9 mouse cellular contexts compared by ENCODE assay signal in the genomic region with DNA sequence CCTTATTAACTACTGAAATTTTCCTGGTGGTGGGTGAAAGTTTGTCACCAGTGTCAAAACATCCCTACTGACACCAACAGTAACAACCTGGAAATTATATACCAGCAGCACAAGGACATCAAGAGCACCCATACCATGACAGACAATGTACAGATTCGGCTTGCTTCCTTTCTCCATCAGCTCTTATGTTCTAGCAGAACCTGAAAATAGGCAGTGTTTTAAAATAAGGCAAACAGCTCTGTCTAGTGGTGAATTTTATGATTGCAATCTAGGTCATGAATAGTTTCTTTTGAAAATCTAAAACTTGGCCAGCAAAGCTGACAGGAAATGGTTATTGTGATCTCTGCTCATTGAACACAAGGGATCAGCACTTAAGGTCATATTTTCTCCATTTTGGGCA.
DNase-seq lines count a peak whose midpoint lies in the region; ATAC-seq lines count a peak whose summit lies in the region.
"Had no signal": no experiment of that assay in that cellular context is flagged by ENCODE, and none has a peak within 500 bp of the region (broad histone marks: within the 10 kb centered on the region; RNA-seq: fewer than 3 reads in every experiment).

No protein-coding gene starts in this region.

- no peaks in the 10 kb centered on the region for H3K9me3 ChIP-seq in forebrain, embryonic 12.5 days
- no peaks in the 10 kb centered on the region for H3K9me3 ChIP-seq in forebrain, embryonic 10.5 days

- H3K4me2 ChIP-seq in forebrain, embryonic 12.5 days, result no peak overlapping the region

- no peaks in the 10 kb centered on the region for H3K4me1 ChIP-seq in forebrain, embryonic 12.5 days
- H3K4me1 ChIP-seq in forebrain, embryonic 10.5 days, result no peaks in the 10 kb centered on the region

- intact Hi-C loops in left cerebral cortex, postnatal 14 days (cut with DNase I), result loop anchor here (5.0 kb wide), 3 partner anchors 825 to 950 kb away; a partner anchor contains a TSS
- intact Hi-C loops in left cerebral cortex, postnatal 36 days (cut with DNase I), result loop anchor here (2.0 to 5.0 kb wide), 3 partner anchors 825 to 948 kb away; a partner anchor contains a TSS

- WGBS in forebrain, embryonic 12.5 days, result 38% methylated on average over 1 of the region's 1 CpGs
- WGBS in forebrain, embryonic 10.5 days, result 43% methylated on average over 1 of the region's 1 CpGs

- no peaks in the 10 kb centered on the region for H3K27me3 ChIP-seq in forebrain, embryonic 12.5 days
- no peaks in the 10 kb centered on the region for H3K27me3 ChIP-seq in forebrain, embryonic 10.5 days (ENCODE audit: poor library complexity, severe bottlenecking)

- no peaks in the 10 kb centered on the region for H3K36me3 ChIP-seq in forebrain, embryonic 12.5 days (replicated peaks)
- H3K36me3 ChIP-seq in forebrain, embryonic 10.5 days (replicated peaks), result no peaks in the 10 kb centered on the region

- H3K27ac ChIP-seq in forebrain, embryonic 12.5 days, result no peak overlapping the region
- no peak overlapping the region for H3K27ac ChIP-seq in forebrain, embryonic 10.5 days

- DNase-seq in forebrain, embryonic 10.5 days (ENCODE audit: extremely low spot score, low spot score), result no peak
- DNase-seq in left cerebral cortex, postnatal 14 days (ENCODE audit: low spot score in 2 of 2), result peak; percentile 47 to 78
- DNase-seq in left cerebral cortex, postnatal 36 days (ENCODE audit: low spot score in 2 of 2), result no peak
- peak; percentile 67 for DNase-seq in brain, adult 2 months (ENCODE audit: low read depth, low spot score)
- peak; percentile 37 for DNase-seq in mesoderm, embryonic 11.5 days (ENCODE audit: low read depth, low spot score)
- DNase-seq in thymus, postnatal 25 days, result no peak
- DNase-seq: layer of hippocampus, postnatal 36 days had no signal

- ATAC-seq in forebrain, embryonic 12.5 days (ENCODE audit: low FRiP score), result 0 out of 2 replicates have a peak, but pooled peaks have one; percentile 41
- no peak for ATAC-seq in cerebellum, adult (ENCODE audit: insufficient number of reproducible peaks, low FRiP score, low TSS enrichment)

- H3K9ac ChIP-seq in forebrain, embryonic 12.5 days, result no peak overlapping the region

- H3K4me3 ChIP-seq in forebrain, embryonic 12.5 days (replicated peaks), result no peak overlapping the region
- no peak overlapping the region for H3K4me3 ChIP-seq in forebrain, embryonic 10.5 days

Comparison
In these comparisons a context has a peak if more than half of its experiments do, and no peak if none do; other contexts are left out.
1. DNase-seq: peak in left cerebral cortex, postnatal 14 days (2 of 2), brain, adult 2 months (single experiment) and mesoderm, embryonic 11.5 days (single experiment); none in forebrain, embryonic 10.5 days (single experiment), left cerebral cortex, postnatal 36 days (0 of 2) and thymus, postnatal 25 days (single experiment).